ENCODE assay signal across 8 mouse cellular contexts in the genomic region with DNA sequence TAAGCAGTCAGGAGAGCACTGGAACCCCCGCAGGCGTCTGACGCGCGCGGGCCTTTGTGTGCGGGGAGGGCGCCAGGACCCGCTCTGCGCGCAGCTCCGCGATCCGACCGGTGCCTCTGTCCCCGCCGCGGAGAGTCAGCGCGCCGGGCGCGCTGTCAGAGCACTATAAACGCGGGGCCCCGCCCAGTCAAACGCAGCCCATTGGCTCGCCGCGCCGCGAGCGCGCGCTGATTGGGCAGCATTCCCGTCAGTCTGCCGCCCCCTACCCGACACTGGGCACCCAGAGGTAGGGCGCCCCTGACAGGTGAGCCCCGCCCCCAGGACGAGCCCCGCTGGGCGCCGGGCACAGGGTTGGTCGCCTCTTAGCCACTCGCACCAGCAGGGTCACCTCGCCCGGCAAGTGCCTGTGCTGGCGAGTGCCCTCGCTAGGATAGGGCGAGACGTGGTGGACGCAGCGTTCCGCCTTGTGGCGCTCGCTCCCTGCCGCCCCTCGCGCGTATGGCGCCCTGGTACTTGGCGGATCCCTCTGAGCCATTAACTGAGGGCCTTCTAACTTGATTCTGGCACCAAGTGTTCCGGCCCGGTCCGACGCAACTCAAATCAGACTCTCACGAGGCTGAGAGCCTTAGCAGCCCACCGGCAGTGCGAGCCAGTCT. TPM values are rescaled to one million over a fixed set of nuclear protein-coding genes. Genes with fewer than 3 reads are reported as not detected.
DNase-seq lines count a peak whose midpoint lies in the region; ATAC-seq and TF ChIP-seq lines count a peak whose summit lies in the region.

A gene (minus strand): TSS at position 140 of the 656 bp plus-strand sequence.

- no peaks in the 10 kb centered on the region for H3K9me3 ChIP-seq in lung, embryonic 14.5 days (ENCODE audit: low read depth, low read length)

- H3K4me1 ChIP-seq in lung, embryonic 14.5 days (ENCODE audit: insufficient read depth): 0 out of 2 replicates have a peak, but pooled peaks cover 3% of the 10 kb centered on the region

- peak within 1 kb of the TSS; percentile 93 for H3K9ac ChIP-seq in lung, embryonic 14.5 days

- H3K4me3 ChIP-seq in lung, embryonic 14.5 days (ENCODE audit: low read depth, low read length): peak within 1 kb of the TSS; percentile 87

- H3K27ac ChIP-seq in lung, embryonic 14.5 days (ENCODE audit: low read depth): peak within 1 kb of the TSS; percentile 80

- DNase-seq in Muller cell, postnatal 12 days (ENCODE audit: inconsistent ontology term): peak; percentile 99
- peak; percentile 70 for DNase-seq in cerebellum, adult 9-10 months
- DNase-seq in layer of hippocampus, adult 8-10 months (ENCODE audit: low spot score in 2 of 2): peak; percentile 88 to 96
- DNase-seq in lung, embryonic 14.5 days: peak; percentile 98
- peak; percentile 94 for DNase-seq in testis, postnatal 14 days (ENCODE audit: low spot score)

- under 1% methylated on average over 69 of the region's 70 CpGs for WGBS in lung, embryonic 14.5 days

- H3K36me3 ChIP-seq in lung, embryonic 14.5 days (ENCODE audit: insufficient read depth): peaks cover 21% of the 10 kb centered on the region

- peak within 1 kb of the TSS; percentile 87 for H3K4me2 ChIP-seq in lung, embryonic 14.5 days

- peak; percentile 51 for TF ChIP-seq CTCF in lung, embryonic 14.5 days (IDR thresholded peaks at IDR 0.05; ENCODE audit: low read depth)

- peak; percentile 72 for ATAC-seq in frontal cortex, adult (ENCODE audit: low TSS enrichment)
- peak; percentile 61 to 77 for ATAC-seq in hematopoietic stem cell, adult 5-6 weeks (replicated peaks in 1 of 2; ENCODE audit: insufficient read depth in 1 of 2, low FRiP score in 2 of 2, low TSS enrichment in 1 of 2, low read depth in 1 of 2, poor library complexity in 2 of 2, severe bottlenecking in 2 of 2)
- ATAC-seq in lung, embryonic 14.5 days (ENCODE audit: insufficient read depth): peak; percentile 92
- peak; percentile 60 for ATAC-seq in neutrophil, adult 5-6 weeks (ENCODE audit: extremely low read depth, insufficient number of reproducible peaks, low FRiP score, poor library complexity, severe bottlenecking)

- no peaks in the 10 kb centered on the region for H3K27me3 ChIP-seq in lung, embryonic 14.5 days (ENCODE audit: insufficient read depth, low read length)

RNA-seq across cellular contexts. Expression of the gene that starts here (rescaled TPM):
- 0.88 and 0.89 TPM in 2 replicates for total RNA-seq in hematopoietic stem cell, adult 5-6 weeks (2017)
- total RNA-seq in layer of hippocampus, adult 8-10 months (2022): 10 to 100 TPM; 33.8 to 44.3 (median 39.9) TPM
- 33.9 and 38.4 TPM in 2 replicates for polyA plus RNA-seq in lung, embryonic 14.5 days (2014; fragmentation: Nextera tagmentation; extraction: Ambion mirVana)
- total RNA-seq in neutrophil, adult 5-6 weeks (2017): 1.4 and 1.7 TPM in 2 replicates

Comparison
In these comparisons a context has a peak if more than half of its experiments do, and no peak if none do; other contexts are left out.
1. Peak in every context shown above with its lines: DNase-seq, ATAC-seq, H3K4me3 ChIP-seq and H3K27ac ChIP-seq.
2. RNA of the gene that starts here (total RNA-seq): 33.8 to 44.3 TPM in layer of hippocampus, adult 8-10 months; 1.4 to 1.7 TPM in neutrophil, adult 5-6 weeks and 0.88 to 0.89 TPM in hematopoietic stem cell, adult 5-6 weeks; every median in the first group is over 10 times any median in the second.
3. Peak in ATAC-seq in hematopoietic stem cell, adult 5-6 weeks; RNA of the gene not detected or under 1 TPM.